Mouse (Mus musculus): ENCODE data around the gene Uqcc2. TPM values are rescaled to one million over a fixed set of nuclear protein-coding genes. Genes with fewer than 3 reads are reported as not detected.
A peak's percentile ranks its signal among the peaks of the same experiment; 100 is the strongest.

Uqcc2 gene
- polyA plus RNA-seq, 1 experiment from 2014 or later, result 301 TPM

GRCm38 (mm10) chr17:27171121-27171520, 37.4 kb upstream of the Uqcc2 start:
- Histone ChIP-seq H3K27ac (replicated peaks) (no peak overlapping the region), H3K9me3 (replicated peaks) (no peaks in the 10 kb centered on the region), H3K36me3 (no peaks in the 10 kb centered on the region), H3K4me3 (replicated peaks) (no peak overlapping the region), H3K9ac (no peak overlapping the region), H3K4me2 (replicated peaks) (no peak overlapping the region), H3K4me1 (peaks cover 30% of the 10 kb centered on the region), H3K27me3 (no peaks in the 10 kb centered on the region)
- no peak for ATAC-seq (ENCODE audit: insufficient number of reproducible peaks, low FRiP score, low TSS enrichment, low read depth)
- 73% methylated on average over 5 of the region's 5 CpGs for whole genome bisulfite sequencing

- Histone ChIP-seq H3K36me3 (no peaks in the 10 kb centered on the region), H3K4me3 (replicated peaks) (no peak overlapping the region), H3K4me2 (replicated peaks) (no peak overlapping the region), H3K4me1 (peaks cover 20% of the 10 kb centered on the region), H3K27ac (replicated peaks) (peak overlapping the region; percentile 79), H3K9me3 (replicated peaks) (no peaks in the 10 kb centered on the region), H3K9ac (no peak overlapping the region), H3K27me3 (no peaks in the 10 kb centered on the region)
- ATAC-seq (ENCODE audit: insufficient number of reproducible peaks, low FRiP score, low TSS enrichment, low read depth), result no peak
- 47% methylated on average over 11 of the region's 11 CpGs for WGBS
Observed at GRCm38 (mm10) chr17:27169952-27170695, 36.4 kb upstream of the Uqcc2 start.

- Histone ChIP-seq H3K27ac (replicated peaks) (no peak overlapping the region), H3K9me3 (replicated peaks) (no peaks in the 10 kb centered on the region), H3K4me3 (replicated peaks) (no peak overlapping the region), H3K36me3 (no peaks in the 10 kb centered on the region), H3K27me3 (no peaks in the 10 kb centered on the region), H3K9ac (no peak overlapping the region), H3K4me1 (peaks cover 19% of the 10 kb centered on the region), H3K4me2 (replicated peaks) (no peak overlapping the region)
- WGBS, result 96% methylated on average over 4 of the region's 4 CpGs
- no peak for ATAC-seq (ENCODE audit: insufficient number of reproducible peaks, low FRiP score, low TSS enrichment, low read depth)
Observed at GRCm38 (mm10) chr17:27168569-27168968, 34.9 kb upstream of the Uqcc2 start.

GRCm38 (mm10) chr17:27167545-27167944, 33.8 kb upstream of the Uqcc2 start, which contains the start of gene Ip6k3:
Gene Ip6k3, minus strand, starts transcription at chr17:27167795.
- 39% methylated on average over 4 of the region's 4 CpGs for WGBS
- H3K9ac ChIP-seq, result no peak within 1 kb of the TSS
- H3K4me2 ChIP-seq (replicated peaks), result no peak within 1 kb of the TSS
- H3K27me3 ChIP-seq, result no peaks in the 10 kb centered on the region
- no peaks in the 10 kb centered on the region for H3K9me3 ChIP-seq (replicated peaks)
- H3K36me3 ChIP-seq, result no peaks in the 10 kb centered on the region
- no peak within 1 kb of the TSS for H3K27ac ChIP-seq (replicated peaks)
- peaks cover 19% of the 10 kb centered on the region for H3K4me1 ChIP-seq
- no peak for ATAC-seq (ENCODE audit: insufficient number of reproducible peaks, low FRiP score, low TSS enrichment, low read depth)
- no peak within 1 kb of the TSS for H3K4me3 ChIP-seq (replicated peaks)

GRCm38 (mm10) chr17:27166901-27167300, 33.2 kb upstream of the Uqcc2 start:
- Histone ChIP-seq H3K4me1 (peaks cover 19% of the 10 kb centered on the region), H3K9ac (no peak overlapping the region), H3K9me3 (replicated peaks) (no peaks in the 10 kb centered on the region), H3K4me3 (replicated peaks) (no peak overlapping the region), H3K27ac (replicated peaks) (no peak overlapping the region), H3K4me2 (replicated peaks) (no peak overlapping the region), H3K27me3 (no peaks in the 10 kb centered on the region), H3K36me3 (no peaks in the 10 kb centered on the region)
- no peak for ATAC-seq (ENCODE audit: insufficient number of reproducible peaks, low FRiP score, low TSS enrichment, low read depth)
- WGBS, result 66% methylated on average over 6 of the region's 6 CpGs

- ATAC-seq (ENCODE audit: insufficient number of reproducible peaks, low FRiP score, low TSS enrichment, low read depth), result no peak
- 59% methylated on average over 8 of the region's 8 CpGs for WGBS
- Histone ChIP-seq H3K9me3 (replicated peaks) (no peaks in the 10 kb centered on the region), H3K4me3 (replicated peaks) (no peak overlapping the region), H3K4me1 (peaks cover 19% of the 10 kb centered on the region), H3K4me2 (replicated peaks) (no peak overlapping the region), H3K27ac (replicated peaks) (no peak overlapping the region), H3K9ac (no peak overlapping the region), H3K36me3 (no peaks in the 10 kb centered on the region), H3K27me3 (no peaks in the 10 kb centered on the region)
Observed at GRCm38 (mm10) chr17:27165054-27165773, 31.5 kb upstream of the Uqcc2 start.

GRCm38 (mm10) chr17:27160905-27161304, 27.2 kb upstream of the Uqcc2 start:
- H3K9ac ChIP-seq, result no peak overlapping the region
- H3K4me3 ChIP-seq (replicated peaks), result no peak overlapping the region
- no peak for ATAC-seq (ENCODE audit: insufficient number of reproducible peaks, low FRiP score, low TSS enrichment, low read depth)
- H3K9me3 ChIP-seq (replicated peaks), result no peaks in the 10 kb centered on the region
- no peak overlapping the region for H3K4me2 ChIP-seq (replicated peaks)
- 55% methylated on average over 4 of the region's 4 CpGs for WGBS
- H3K27me3 ChIP-seq, result no peaks in the 10 kb centered on the region
- no peaks in the 10 kb centered on the region for H3K36me3 ChIP-seq
- no peak overlapping the region for H3K27ac ChIP-seq (replicated peaks)
- H3K4me1 ChIP-seq, result peaks cover 8% of the 10 kb centered on the region

GRCm38 (mm10) chr17:27159169-27159568, 25.5 kb upstream of the Uqcc2 start:
- Histone ChIP-seq H3K4me1 (peaks cover 25% of the 10 kb centered on the region), H3K27ac (replicated peaks) (no peak overlapping the region), H3K9ac (no peak overlapping the region), H3K9me3 (replicated peaks) (no peaks in the 10 kb centered on the region), H3K4me3 (replicated peaks) (no peak overlapping the region), H3K27me3 (no peaks in the 10 kb centered on the region), H3K36me3 (no peaks in the 10 kb centered on the region), H3K4me2 (replicated peaks) (no peak overlapping the region)
- ATAC-seq (ENCODE audit: insufficient number of reproducible peaks, low FRiP score, low TSS enrichment, low read depth), result no peak
- WGBS, result 68% methylated on average over 7 of the region's 7 CpGs

- 77% methylated on average over 6 of the region's 6 CpGs for WGBS
- Histone ChIP-seq H3K4me1 (peaks cover 33% of the 10 kb centered on the region), H3K4me3 (replicated peaks) (no peak overlapping the region)
Observed at GRCm38 (mm10) chr17:27158439-27158838, 24.7 kb upstream of the Uqcc2 start.

GRCm38 (mm10) chr17:27155752-27156151, 22.0 kb upstream of the Uqcc2 start:
- H3K4me1 ChIP-seq, result peaks cover 46% of the 10 kb centered on the region
- H3K9ac ChIP-seq, result no peak overlapping the region
- ATAC-seq (ENCODE audit: insufficient number of reproducible peaks, low FRiP score, low TSS enrichment, low read depth), result no peak
- H3K4me3 ChIP-seq (replicated peaks), result no peak overlapping the region
- no peak overlapping the region for H3K4me2 ChIP-seq (replicated peaks)
- H3K36me3 ChIP-seq, result no peaks in the 10 kb centered on the region
- H3K27me3 ChIP-seq, result no peaks in the 10 kb centered on the region
- H3K27ac ChIP-seq (replicated peaks), result no peak overlapping the region
- 58% methylated on average over 8 of the region's 8 CpGs for WGBS
- no peaks in the 10 kb centered on the region for H3K9me3 ChIP-seq (replicated peaks)

More at GRCm38 (mm10) chr17:27158439-27158838, 24.7 kb upstream of the Uqcc2 start:
- Histone ChIP-seq H3K27ac (replicated peaks) (no peak overlapping the region), H3K9ac (no peak overlapping the region), H3K4me2 (replicated peaks) (no peak overlapping the region), H3K9me3 (replicated peaks) (no peaks in the 10 kb centered on the region), H3K36me3 (no peaks in the 10 kb centered on the region), H3K27me3 (no peaks in the 10 kb centered on the region)
- no peak for ATAC-seq (ENCODE audit: insufficient number of reproducible peaks, low FRiP score, low TSS enrichment, low read depth)

- Histone ChIP-seq H3K4me1 (peaks cover 51% of the 10 kb centered on the region), H3K9me3 (replicated peaks) (no peaks in the 10 kb centered on the region), H3K27ac (replicated peaks) (peak overlapping the region; percentile 84; the same call in 1 of the 2 replicates), H3K27me3 (no peaks in the 10 kb centered on the region), H3K4me2 (replicated peaks) (no peak overlapping the region), H3K4me3 (replicated peaks) (no peak overlapping the region), H3K36me3 (no peaks in the 10 kb centered on the region), H3K9ac (no peak overlapping the region)
- no peak for ATAC-seq (ENCODE audit: insufficient number of reproducible peaks, low FRiP score, low TSS enrichment, low read depth)
- 56% methylated on average over 6 of the region's 6 CpGs for WGBS
Observed at GRCm38 (mm10) chr17:27154881-27155280, 21.2 kb upstream of the Uqcc2 start.

Measured in embryonic facial prominence, embryonic 15.5 days (tissue).